Mouse (Mus musculus): ENCODE results near the gene Bmp7. TPM values are rescaled to one million over a fixed set of nuclear protein-coding genes. Genes with fewer than 3 reads are reported as not detected.

The Bmp7 gene
- polyA plus RNA-seq, 1 experiment = 25.3 TPM

GRCm38 (mm10) chr2:172842306-172842705 lies 97.8 kb downstream of the Bmp7 start:
- no peak for DNase-seq
- WGBS = 94% methylated on average over 4 of the region's 4 CpGs
- H3K27me3 ChIP-seq (ENCODE audit: control insufficient read depth, insufficient read depth, low read length) = no peaks in the 10 kb centered on the region
- H3K27ac ChIP-seq (ENCODE audit: control insufficient read depth, insufficient read depth, low read length) = no peak overlapping the region
- no peaks in the 10 kb centered on the region for H3K36me3 ChIP-seq (ENCODE audit: control insufficient read depth, insufficient read depth, low read length)
- H3K4me3 ChIP-seq (ENCODE audit: control insufficient read depth, insufficient read depth, low read length) = no peak overlapping the region
- no peaks in the 10 kb centered on the region for H3K4me1 ChIP-seq (replicated peaks; ENCODE audit: control insufficient read depth, insufficient read depth, low read length)
- no peak for TF ChIP-seq CTCF (IDR thresholded peaks at IDR 0.05; ENCODE audit: borderline replicate concordance, control insufficient read depth, extremely low read depth, insufficient read depth, low read length, poor library complexity)
- no peak for TF ChIP-seq POLR2A (IDR thresholded peaks at IDR 0.05; ENCODE audit: control insufficient read depth, extremely low read depth, insufficient read depth, low read length, poor library complexity)

DNA sequence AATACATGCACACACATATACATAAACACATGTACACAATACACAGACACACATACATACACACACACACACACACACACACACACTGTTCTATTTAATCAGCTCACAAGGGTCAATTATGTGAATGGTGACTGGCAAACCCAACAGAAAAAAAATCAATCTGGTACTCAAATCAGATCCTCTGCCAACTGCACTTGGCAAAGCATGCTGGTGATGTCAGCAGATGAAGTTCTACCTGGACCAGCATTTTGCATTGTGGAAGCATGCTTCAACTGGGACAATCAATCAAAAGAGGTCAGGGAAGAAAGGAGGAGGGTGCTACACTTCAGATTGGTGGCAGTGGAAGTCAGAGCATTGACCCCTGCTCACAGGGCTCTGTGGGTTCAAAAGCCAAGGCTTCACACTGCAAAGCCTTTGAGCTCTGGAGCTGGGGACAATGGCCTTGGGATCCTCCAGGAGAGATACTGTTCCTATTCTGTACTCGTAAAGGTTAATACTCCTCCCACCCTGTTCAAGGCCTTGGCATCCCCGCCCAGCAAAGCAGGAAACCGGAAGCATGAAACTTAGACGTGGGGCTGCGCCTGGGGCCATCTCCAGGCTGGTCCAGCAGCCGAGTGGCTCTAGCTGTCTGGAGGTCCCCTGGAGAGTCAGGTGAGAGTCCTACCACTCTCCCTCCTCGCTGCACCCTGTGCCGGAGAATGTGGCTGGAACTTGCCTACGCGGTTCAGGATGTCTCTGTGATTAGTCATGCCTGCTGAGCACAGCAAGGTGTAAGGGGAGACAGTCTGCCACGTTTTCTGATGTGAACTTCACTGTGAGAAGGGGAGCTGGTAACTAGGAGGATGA lies 99.0 kb downstream of the Bmp7 start:
- TF ChIP-seq CTCF (IDR thresholded peaks at IDR 0.05; ENCODE audit: borderline replicate concordance, control insufficient read depth, extremely low read depth, insufficient read depth, low read length, poor library complexity) = no peak
- no peak for TF ChIP-seq POLR2A (IDR thresholded peaks at IDR 0.05; ENCODE audit: control insufficient read depth, extremely low read depth, insufficient read depth, low read length, poor library complexity)
- Histone ChIP-seq H3K27ac (ENCODE audit: control insufficient read depth, insufficient read depth, low read length) (no peak overlapping the region), H3K36me3 (ENCODE audit: control insufficient read depth, insufficient read depth, low read length) (no peaks in the 10 kb centered on the region), H3K4me1 (replicated peaks; ENCODE audit: control insufficient read depth, insufficient read depth, low read length) (no peaks in the 10 kb centered on the region), H3K4me3 (ENCODE audit: control insufficient read depth, insufficient read depth, low read length) (no peak overlapping the region), H3K27me3 (ENCODE audit: control insufficient read depth, insufficient read depth, low read length) (no peaks in the 10 kb centered on the region)
- WGBS = 75% methylated on average over 11 of the region's 11 CpGs
- no peak for DNase-seq

- Histone ChIP-seq H3K4me1 (replicated peaks; ENCODE audit: control insufficient read depth, insufficient read depth, low read length) (no peaks in the 10 kb centered on the region), H3K27ac (ENCODE audit: control insufficient read depth, insufficient read depth, low read length) (no peak overlapping the region), H3K36me3 (ENCODE audit: control insufficient read depth, insufficient read depth, low read length) (no peaks in the 10 kb centered on the region), H3K27me3 (ENCODE audit: control insufficient read depth, insufficient read depth, low read length) (no peaks in the 10 kb centered on the region), H3K4me3 (ENCODE audit: control insufficient read depth, insufficient read depth, low read length) (no peak overlapping the region)
- 81% methylated on average over 10 of the region's 10 CpGs for WGBS
- no peak for DNase-seq
- no peak for TF ChIP-seq POLR2A (IDR thresholded peaks at IDR 0.05; ENCODE audit: control insufficient read depth, extremely low read depth, insufficient read depth, low read length, poor library complexity)
- TF ChIP-seq CTCF (IDR thresholded peaks at IDR 0.05; ENCODE audit: borderline replicate concordance, control insufficient read depth, extremely low read depth, insufficient read depth, low read length, poor library complexity) = no peak
Observed at GRCm38 (mm10) chr2:172839317-172839980, 100.7 kb downstream of the Bmp7 start.

DNA sequence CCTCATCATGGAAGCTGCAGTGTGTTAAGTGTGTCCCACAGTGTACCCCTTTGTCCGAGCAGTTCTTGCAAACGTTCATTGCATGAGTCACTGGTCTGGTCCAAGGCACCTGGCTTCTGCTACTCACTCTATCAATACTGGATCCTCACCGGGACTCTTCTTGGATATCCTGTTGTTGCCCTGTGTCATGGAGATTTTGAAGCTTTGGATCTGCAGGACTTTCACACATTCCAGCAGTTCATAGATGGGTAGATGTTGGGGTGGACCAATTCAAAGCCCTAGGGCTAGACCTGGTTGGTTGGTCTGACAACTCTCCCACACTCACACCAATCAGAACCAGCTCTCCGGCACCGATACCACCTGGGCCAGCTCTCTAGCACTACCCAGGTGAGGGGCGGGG lies 103.6 kb downstream of the Bmp7 start:
- 88% methylated on average over 6 of the region's 6 CpGs for WGBS
- Histone ChIP-seq H3K4me1 (replicated peaks; ENCODE audit: control insufficient read depth, insufficient read depth, low read length) (0 out of 2 replicates have a peak, but pooled peaks cover 2% of the 10 kb centered on the region), H3K27me3 (ENCODE audit: control insufficient read depth, insufficient read depth, low read length) (no peaks in the 10 kb centered on the region), H3K4me3 (ENCODE audit: control insufficient read depth, insufficient read depth, low read length) (no peak overlapping the region), H3K36me3 (ENCODE audit: control insufficient read depth, insufficient read depth, low read length) (no peaks in the 10 kb centered on the region), H3K27ac (ENCODE audit: control insufficient read depth, insufficient read depth, low read length) (no peak overlapping the region)
- TF ChIP-seq CTCF (IDR thresholded peaks at IDR 0.05; ENCODE audit: borderline replicate concordance, control insufficient read depth, extremely low read depth, insufficient read depth, low read length, poor library complexity) (no peak), POLR2A (IDR thresholded peaks at IDR 0.05; ENCODE audit: control insufficient read depth, extremely low read depth, insufficient read depth, low read length, poor library complexity) (no peak)
- no peak for DNase-seq

DNA sequence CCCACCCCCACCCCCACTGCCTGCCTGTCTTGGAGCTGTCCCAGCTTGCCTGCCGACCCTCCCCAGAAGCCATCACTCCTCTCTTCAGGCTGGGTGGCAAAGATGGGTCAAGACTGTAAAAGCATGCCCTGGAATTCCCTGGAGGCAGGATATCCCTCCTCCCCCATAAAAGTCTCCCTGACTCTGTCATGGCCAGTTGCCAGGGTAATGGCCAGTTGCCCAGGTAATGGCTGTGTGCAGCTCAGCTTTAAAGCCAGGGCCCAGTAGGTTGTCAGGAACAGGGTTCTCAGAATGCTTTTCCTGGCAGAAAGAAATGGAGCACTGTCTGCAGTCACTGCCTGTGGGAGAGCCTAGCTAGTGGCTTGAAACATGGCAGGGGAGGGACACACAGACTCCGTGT lies 106.9 kb downstream of the Bmp7 start:
- TF ChIP-seq CTCF (IDR thresholded peaks at IDR 0.05; ENCODE audit: borderline replicate concordance, control insufficient read depth, extremely low read depth, insufficient read depth, low read length, poor library complexity) (no peak), POLR2A (IDR thresholded peaks at IDR 0.05; ENCODE audit: control insufficient read depth, extremely low read depth, insufficient read depth, low read length, poor library complexity) (no peak)
- DNase-seq = no peak

DNA sequence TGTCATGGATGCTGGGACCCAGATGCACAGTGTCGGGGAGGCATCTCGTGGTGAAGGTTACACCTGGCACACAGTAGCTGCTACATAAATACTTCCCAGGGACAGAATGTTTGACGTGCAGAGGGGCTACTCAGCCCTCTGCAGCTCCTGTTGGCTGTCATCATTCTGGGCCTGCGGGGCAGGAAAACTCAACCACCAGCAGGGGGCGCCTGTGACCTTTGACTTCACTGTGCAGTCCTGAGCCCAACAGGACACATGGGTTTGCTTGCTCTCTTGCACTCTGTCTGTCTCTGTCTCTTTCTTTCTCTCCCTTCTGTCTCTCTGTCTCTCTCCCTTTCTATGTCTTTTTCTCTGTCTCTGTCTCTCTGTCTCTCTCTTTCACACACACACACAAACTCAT lies 108.4 kb downstream of the Bmp7 start:
- H3K27ac ChIP-seq (ENCODE audit: control insufficient read depth, insufficient read depth, low read length) = no peak overlapping the region
- H3K36me3 ChIP-seq (ENCODE audit: control insufficient read depth, insufficient read depth, low read length) = no peaks in the 10 kb centered on the region
- DNase-seq = peak; percentile 86
- no peaks in the 10 kb centered on the region for H3K27me3 ChIP-seq (ENCODE audit: control insufficient read depth, insufficient read depth, low read length)
- no peak for TF ChIP-seq POLR2A (IDR thresholded peaks at IDR 0.05; ENCODE audit: control insufficient read depth, extremely low read depth, insufficient read depth, low read length, poor library complexity)
- TF ChIP-seq CTCF (IDR thresholded peaks at IDR 0.05; ENCODE audit: borderline replicate concordance, control insufficient read depth, extremely low read depth, insufficient read depth, low read length, poor library complexity) = peak; percentile 97
- 0 out of 2 replicates have a peak, but pooled peaks cover 2% of the 10 kb centered on the region for H3K4me1 ChIP-seq (replicated peaks; ENCODE audit: control insufficient read depth, insufficient read depth, low read length)
- H3K4me3 ChIP-seq (ENCODE audit: control insufficient read depth, insufficient read depth, low read length) = no peak overlapping the region
- WGBS = 23% methylated on average over 5 of the region's 5 CpGs

More for the DNA sequence above, 106.9 kb downstream of the Bmp7 start:
- Histone ChIP-seq H3K4me1 (replicated peaks; ENCODE audit: control insufficient read depth, insufficient read depth, low read length) (0 out of 2 replicates have a peak, but pooled peaks cover 2% of the 10 kb centered on the region), H3K27ac (ENCODE audit: control insufficient read depth, insufficient read depth, low read length) (no peak overlapping the region), H3K36me3 (ENCODE audit: control insufficient read depth, insufficient read depth, low read length) (no peaks in the 10 kb centered on the region), H3K27me3 (ENCODE audit: control insufficient read depth, insufficient read depth, low read length) (no peaks in the 10 kb centered on the region), H3K4me3 (ENCODE audit: control insufficient read depth, insufficient read depth, low read length) (no peak overlapping the region)
- WGBS = 87% methylated on average over 2 of the region's 2 CpGs
